Mouse (Mus musculus): ENCODE data around the gene Eng. TPM values are rescaled to one million over a fixed set of nuclear protein-coding genes. Genes with fewer than 3 reads are reported as not detected.

The Eng gene
- polyA plus RNA-seq (2016; fragmentation: Nextera tagmentation; extraction: Ambion mirVana) = 25.6 and 29.2 TPM in 2 replicates

DNA sequence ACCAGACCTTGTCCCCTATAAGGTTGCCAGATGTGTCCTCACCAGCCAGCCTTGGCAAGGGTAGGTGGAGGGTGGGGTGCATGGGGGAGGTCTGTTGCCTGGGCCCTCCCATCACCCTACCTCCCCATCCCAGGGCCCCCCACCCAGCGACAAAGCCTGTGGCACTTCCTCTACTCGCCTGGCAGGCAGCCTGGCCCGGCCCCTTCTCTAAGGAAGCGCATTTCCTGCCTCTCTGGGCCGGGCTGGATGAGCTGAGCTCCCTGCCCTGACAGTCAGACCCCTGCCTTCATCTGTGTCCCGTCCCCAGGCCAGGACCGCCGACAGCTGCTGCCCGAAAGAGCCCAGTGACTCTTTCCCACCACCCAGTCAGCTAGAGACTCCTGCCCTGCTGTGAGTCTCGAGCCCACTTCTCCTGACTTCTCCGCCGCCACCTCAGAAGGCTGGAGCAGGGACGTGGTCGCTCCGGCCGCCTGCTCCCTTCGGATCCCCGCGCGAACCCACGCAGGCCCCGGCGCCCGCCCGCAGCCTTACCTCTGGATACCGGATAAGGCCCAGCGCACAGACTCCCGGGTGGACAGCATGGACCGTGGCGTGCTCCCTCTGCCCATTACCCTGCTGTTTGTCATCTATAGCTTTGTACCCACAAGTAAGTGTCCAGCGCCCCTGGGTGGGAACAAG lies at the start of gene Eng:
Gene Eng, plus strand, starts transcription at position 217 of the 678 bp plus-strand sequence.
- no peaks in the 10 kb centered on the region for H3K9me3 ChIP-seq (replicated peaks)
- H3K4me1 ChIP-seq = peaks cover 24% of the 10 kb centered on the region
- no peaks in the 10 kb centered on the region for H3K27me3 ChIP-seq (ENCODE audit: low read depth, poor library complexity, severe bottlenecking)
- no peaks in the 10 kb centered on the region for H3K36me3 ChIP-seq
- peak within 1 kb of the TSS; percentile 72 for H3K27ac ChIP-seq (replicated peaks)
- 59% methylated on average over 31 of the region's 31 CpGs for WGBS
- no peak for DNase-seq (ENCODE audit: low spot score)
- peak within 1 kb of the TSS; percentile 38 for H3K4me3 ChIP-seq

GRCm38 (mm10) chr2:32596725-32597124 lies 49.7 kb upstream of the Eng start:
- DNase-seq (ENCODE audit: low spot score) = no peak
- Histone ChIP-seq H3K4me1 (peaks cover 6% of the 10 kb centered on the region), H3K4me3 (no peak overlapping the region), H3K9me3 (replicated peaks) (no peaks in the 10 kb centered on the region), H3K27ac (replicated peaks) (no peak overlapping the region), H3K36me3 (peaks cover 3% of the 10 kb centered on the region; the same call in 1 of the 2 replicates), H3K27me3 (ENCODE audit: low read depth, poor library complexity, severe bottlenecking) (no peaks in the 10 kb centered on the region)
- 91% methylated on average over 13 of the region's 13 CpGs for WGBS

DNA sequence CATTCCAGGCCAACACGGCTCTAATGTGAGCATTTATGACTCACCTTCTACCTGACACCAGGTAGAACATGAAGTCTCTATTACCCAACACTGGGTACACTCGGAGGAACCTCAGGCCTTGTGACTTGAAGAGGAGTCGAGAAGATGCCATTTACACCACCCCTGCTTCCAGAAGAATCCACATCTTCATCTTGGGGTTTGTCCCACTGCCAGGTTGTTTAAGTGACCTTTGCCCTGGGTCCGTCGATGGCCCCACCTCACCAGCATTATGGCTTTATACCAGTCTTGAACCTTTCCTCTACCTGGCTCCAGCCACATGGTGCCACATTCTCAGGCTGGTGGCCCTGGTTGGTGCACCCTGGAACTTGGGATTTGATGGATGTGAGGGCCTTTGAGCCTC lies 49.1 kb upstream of the Eng start:
- Histone ChIP-seq H3K4me3 (no peak overlapping the region), H3K27me3 (ENCODE audit: low read depth, poor library complexity, severe bottlenecking) (no peaks in the 10 kb centered on the region), H3K4me1 (peaks cover 11% of the 10 kb centered on the region), H3K27ac (replicated peaks) (0 out of 2 replicates have a peak overlapping the region, but pooled peaks have one; percentile 6), H3K9me3 (replicated peaks) (no peaks in the 10 kb centered on the region), H3K36me3 (peaks cover 3% of the 10 kb centered on the region; the same call in 1 of the 2 replicates)
- no peak for DNase-seq (ENCODE audit: low spot score)
- WGBS = 86% methylated on average over 5 of the region's 5 CpGs

- Histone ChIP-seq H3K4me1 (peaks cover 16% of the 10 kb centered on the region), H3K4me3 (no peak overlapping the region), H3K27me3 (ENCODE audit: low read depth, poor library complexity, severe bottlenecking) (no peaks in the 10 kb centered on the region), H3K27ac (replicated peaks) (peak overlapping the region; percentile 6; the same call in 1 of the 2 replicates), H3K9me3 (replicated peaks) (no peaks in the 10 kb centered on the region), H3K36me3 (peaks cover 3% of the 10 kb centered on the region; the same call in 1 of the 2 replicates)
- WGBS = 93% methylated on average over 5 of the region's 5 CpGs
- no peak for DNase-seq (ENCODE audit: low spot score)
Observed at GRCm38 (mm10) chr2:32597699-32598098, 48.7 kb upstream of the Eng start.

DNA sequence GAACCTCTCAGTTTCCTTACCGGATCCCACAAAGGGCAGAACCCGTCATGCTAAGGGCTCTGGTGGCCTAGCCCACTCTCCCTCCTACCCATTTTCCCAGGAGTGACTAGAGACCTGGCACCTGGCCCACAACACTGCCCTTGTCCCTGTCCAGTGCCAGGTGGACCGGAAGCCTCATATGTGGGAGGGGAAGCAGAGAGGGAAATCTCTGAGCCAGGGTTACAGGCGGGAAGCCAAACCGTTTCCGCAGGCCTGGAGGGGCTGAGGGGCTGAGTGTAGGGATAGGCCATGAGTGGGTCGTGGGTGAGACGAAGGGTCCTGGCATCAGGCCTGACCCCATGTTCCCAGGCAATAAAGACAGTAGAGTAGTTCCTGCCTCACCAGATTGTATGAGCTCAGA lies 47.9 kb upstream of the Eng start:
- DNase-seq (ENCODE audit: low spot score) = no peak
- Histone ChIP-seq H3K4me3 (no peak overlapping the region), H3K36me3 (peaks cover 3% of the 10 kb centered on the region; the same call in 1 of the 2 replicates), H3K4me1 (peaks cover 17% of the 10 kb centered on the region), H3K27ac (replicated peaks) (no peak overlapping the region), H3K9me3 (replicated peaks) (no peaks in the 10 kb centered on the region), H3K27me3 (ENCODE audit: low read depth, poor library complexity, severe bottlenecking) (no peaks in the 10 kb centered on the region)
- WGBS = 95% methylated on average over 8 of the region's 8 CpGs

DNA sequence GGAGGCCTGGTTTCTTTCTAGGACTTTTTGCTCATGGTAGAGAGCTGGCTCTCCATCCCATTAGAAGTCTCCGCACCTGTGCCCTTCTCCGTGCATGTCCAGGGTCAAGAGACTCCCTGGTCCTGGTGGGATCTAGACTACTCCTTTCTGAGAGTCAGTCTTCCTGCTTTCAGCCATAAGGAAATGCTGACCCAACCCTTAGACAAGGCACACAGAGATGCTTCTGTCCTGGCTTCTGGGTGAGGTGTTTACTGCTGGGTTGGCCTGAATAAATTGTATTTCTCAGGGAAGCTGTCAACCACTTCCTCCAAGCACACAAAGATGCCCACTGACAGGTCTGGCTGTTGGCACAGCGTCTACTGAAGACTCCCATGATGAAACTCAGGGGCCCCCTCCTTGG lies 47.0 kb upstream of the Eng start, which contains the start of gene St6galnac6:
Gene St6galnac6, plus strand, starts transcription at position 301 of the 400 bp plus-strand sequence.
- 97% methylated on average over 3 of the region's 3 CpGs for WGBS
- no peak within 1 kb of the TSS for H3K27ac ChIP-seq (replicated peaks)

GRCm38 (mm10) chr2:32601417-32602065 lies 44.9 kb upstream of the Eng start:
- Histone ChIP-seq H3K9me3 (replicated peaks) (no peaks in the 10 kb centered on the region), H3K4me3 (no peak overlapping the region), H3K27ac (replicated peaks) (0 out of 2 replicates have a peak overlapping the region, but pooled peaks have one; percentile 9), H3K36me3 (no peaks in the 10 kb centered on the region), H3K4me1 (peaks cover 19% of the 10 kb centered on the region), H3K27me3 (ENCODE audit: low read depth, poor library complexity, severe bottlenecking) (no peaks in the 10 kb centered on the region)
- no peak for DNase-seq (ENCODE audit: low spot score)
- 36% methylated on average over 8 of the region's 8 CpGs for WGBS

More for the DNA sequence above, 47.0 kb upstream of the Eng start, which contains the start of gene St6galnac6:
- DNase-seq (ENCODE audit: low spot score) = no peak
- Histone ChIP-seq H3K4me1 (peaks cover 17% of the 10 kb centered on the region), H3K36me3 (no peaks in the 10 kb centered on the region), H3K27me3 (ENCODE audit: low read depth, poor library complexity, severe bottlenecking) (no peaks in the 10 kb centered on the region), H3K4me3 (no peak within 1 kb of the TSS), H3K9me3 (replicated peaks) (no peaks in the 10 kb centered on the region)

DNA sequence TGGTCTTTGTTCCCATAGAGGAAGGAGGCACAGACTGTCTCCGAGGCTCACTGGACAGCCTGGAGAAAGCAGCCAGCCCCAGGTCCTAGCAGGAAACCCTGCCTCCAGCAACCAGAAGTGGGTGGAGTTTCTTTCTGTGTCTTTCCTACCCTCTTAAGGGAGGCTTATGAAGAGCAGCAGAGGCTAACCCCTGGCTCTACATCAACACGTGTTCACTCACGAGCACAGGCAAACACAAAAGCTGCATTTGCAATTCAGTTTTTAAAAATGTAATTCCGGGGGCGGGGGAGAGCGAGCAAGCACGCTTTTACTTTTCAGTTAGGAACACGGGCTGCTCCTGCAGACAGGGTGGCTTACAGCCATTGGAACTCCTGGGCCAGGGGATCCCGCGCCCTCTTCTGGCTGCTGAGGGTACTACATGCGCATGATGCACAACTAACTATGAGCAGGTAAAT lies 43.8 kb upstream of the Eng start:
- peaks cover 30% of the 10 kb centered on the region for H3K4me1 ChIP-seq
- peaks cover 4% of the 10 kb centered on the region for H3K27me3 ChIP-seq (ENCODE audit: low read depth, poor library complexity, severe bottlenecking)
- peak overlapping the region; percentile 64 for H3K27ac ChIP-seq (replicated peaks)
- no peaks in the 10 kb centered on the region for H3K36me3 ChIP-seq
- DNase-seq (ENCODE audit: low spot score) = peak; percentile 89
- no peaks in the 10 kb centered on the region for H3K9me3 ChIP-seq (replicated peaks)
- H3K4me3 ChIP-seq = peak overlapping the region; percentile 50
- WGBS = 1% methylated on average over 11 of the region's 11 CpGs

GRCm38 (mm10) chr2:32604631-32605030 lies 41.8 kb upstream of the Eng start:
- H3K27me3 ChIP-seq (ENCODE audit: low read depth, poor library complexity, severe bottlenecking) = peaks cover 12% of the 10 kb centered on the region
- H3K4me3 ChIP-seq = no peak overlapping the region
- H3K27ac ChIP-seq (replicated peaks) = no peak overlapping the region
- DNase-seq (ENCODE audit: low spot score) = no peak
- no peaks in the 10 kb centered on the region for H3K36me3 ChIP-seq
- no peaks in the 10 kb centered on the region for H3K9me3 ChIP-seq (replicated peaks)
- WGBS = 55% methylated on average over 10 of the region's 10 CpGs
- peaks cover 45% of the 10 kb centered on the region for H3K4me1 ChIP-seq

- Histone ChIP-seq H3K27me3 (ENCODE audit: low read depth, poor library complexity, severe bottlenecking) (peaks cover 12% of the 10 kb centered on the region), H3K9me3 (replicated peaks) (no peaks in the 10 kb centered on the region), H3K4me3 (peak overlapping the region; percentile 78), H3K4me1 (peaks cover 52% of the 10 kb centered on the region), H3K27ac (replicated peaks) (peak overlapping the region; percentile 89), H3K36me3 (no peaks in the 10 kb centered on the region)
- DNase-seq (ENCODE audit: low spot score) = peak; percentile 83
- 12% methylated on average over 55 of the region's 55 CpGs for WGBS
Observed at GRCm38 (mm10) chr2:32606161-32607142, 39.9 kb upstream of the Eng start.

GRCm38 (mm10) chr2:32607262-32607947 lies 39.0 kb upstream of the Eng start:
- Histone ChIP-seq H3K4me1 (peaks cover 42% of the 10 kb centered on the region), H3K27ac (replicated peaks) (peak overlapping the region; percentile 89)
- 7% methylated on average over 34 of the region's 34 CpGs for WGBS

More at GRCm38 (mm10) chr2:32607262-32607947, 39.0 kb upstream of the Eng start:
- Histone ChIP-seq H3K9me3 (replicated peaks) (no peaks in the 10 kb centered on the region), H3K4me3 (peak overlapping the region; percentile 78), H3K27me3 (ENCODE audit: low read depth, poor library complexity, severe bottlenecking) (peaks cover 12% of the 10 kb centered on the region), H3K36me3 (peaks cover 3% of the 10 kb centered on the region; the same call in 1 of the 2 replicates)
- DNase-seq (ENCODE audit: low spot score) = peak; percentile 58
